Mouse (Mus musculus) thymus, adult 2 months (tissue): ENCODE measurements around the gene Plekhg3.

Experiments used
- CTCF ChIP-seq: fragments of 200-500 bp; IDR thresholded peaks from 2 replicates; pipeline ENCODE4 v1.5.1; 2012; ENCODE audit warnings: mild to moderate bottlenecking, control low read depth, low read length, moderate library complexity, borderline replicate concordance; ENCODE audit not compliant: control insufficient read depth, poor library complexity, insufficient read depth; ENCODE audit errors: extremely low read depth
- POLR2A ChIP-seq: fragments of 200-500 bp; IDR thresholded peaks from 2 replicates; pipeline ENCODE4 v1.6.1; 2012; ENCODE audit warnings: mild to moderate bottlenecking, low read length, control low read depth, moderate library complexity; ENCODE audit not compliant: control insufficient read depth, poor library complexity, insufficient read depth; ENCODE audit errors: extremely low read depth

DNA sequence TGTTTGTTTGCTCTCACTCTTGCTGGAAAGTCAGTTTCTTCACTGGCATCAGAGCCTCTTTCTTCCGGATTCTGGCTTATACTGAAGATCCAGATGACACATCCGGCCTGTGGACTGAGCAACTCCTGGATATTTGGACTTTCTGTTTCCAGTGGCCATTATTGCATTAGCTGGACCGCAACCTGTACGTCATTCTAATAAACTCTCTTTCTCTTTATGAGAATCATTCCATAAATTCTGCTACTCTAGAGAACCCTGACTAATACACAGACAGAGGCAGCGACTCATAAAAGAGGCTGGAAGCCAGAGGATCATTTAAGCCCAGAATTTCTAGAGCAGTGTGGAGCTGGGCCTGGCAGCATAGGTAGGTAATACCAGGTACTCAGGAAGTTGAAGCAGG, 1.9 kb upstream of the Plekhg3 start:
- TF ChIP-seq POLR2A (no peak), CTCF (no peak)
